Mouse (Mus musculus) MEL (cell line): ENCODE measurements around the gene Lgr5.

Experiments used
- CHD1 ChIP-seq: IDR thresholded peaks from 2 replicates; pipeline ENCODE4 v1.6.1; 2012; ENCODE audit warnings: low read depth, mild to moderate bottlenecking, inconsistent platforms, low read length, improper control_type of control experiment
- CTCF ChIP-seq, 3 experiments: IDR thresholded peaks in 2 of 3; conservative IDR thresholded peaks in 1 of 3; 2 replicates each; pipeline ENCODE4 v1.5.1; 2011 to 2012; ENCODE audit warnings: low read length in 3 of 3, low read depth in 2 of 3, mild to moderate bottlenecking in 2 of 3, improper control_type of control experiment in 1 of 3, inconsistent platforms in 1 of 3, mixed read lengths in 1 of 3, moderate library complexity in 1 of 3; ENCODE audit not compliant: control insufficient read depth in 1 of 3, insufficient read depth in 1 of 3, poor library complexity in 1 of 3, severe bottlenecking in 1 of 3
- EP300 ChIP-seq, 2 experiments: IDR thresholded peaks; 2 replicates each; pipeline ENCODE4 v1.6.1; 2011; ENCODE audit warnings: improper control_type of control experiment in 2 of 2, low read length in 2 of 2, low read depth in 1 of 2, mild to moderate bottlenecking in 1 of 2
- HCFC1 ChIP-seq: IDR thresholded peaks from 2 replicates; pipeline ENCODE4 v1.6.1; 2012; ENCODE audit warnings: low read depth, mild to moderate bottlenecking, inconsistent platforms, low read length, improper control_type of control experiment, moderate library complexity
- KAT2A ChIP-seq: conservative IDR thresholded peaks from 2 replicates; pipeline ENCODE4 v1.6.1; 2012; ENCODE audit warnings: low read depth, low read length, improper control_type of control experiment, inconsistent platforms
- MAZ ChIP-seq: IDR thresholded peaks from 2 replicates; pipeline ENCODE4 v1.6.1; 2012; ENCODE audit warnings: low read depth, mild to moderate bottlenecking, inconsistent platforms, low read length, improper control_type of control experiment
- MEF2A ChIP-seq: IDR thresholded peaks from 2 replicates; pipeline ENCODE4 v1.6.1; 2014; ENCODE audit warnings: low read depth, mild to moderate bottlenecking, inconsistent platforms, low read length, improper control_type of control experiment; ENCODE audit not compliant: poor library complexity, insufficient replicate concordance, severe bottlenecking; ENCODE audit errors: extremely low read depth
- POLR2A ChIP-seq, 2 experiments: IDR thresholded peaks; 2 replicates each; pipeline ENCODE4 v1.6.1; 2011 to 2012; ENCODE audit warnings: low read length in 2 of 2, mild to moderate bottlenecking in 2 of 2, control low read depth in 1 of 2, improper control_type of control experiment in 1 of 2, low read depth in 1 of 2, moderate library complexity in 1 of 2; ENCODE audit not compliant: control insufficient read depth in 1 of 2, insufficient read depth in 1 of 2, poor library complexity in 1 of 2
- SIN3A ChIP-seq: IDR thresholded peaks from 2 replicates; pipeline ENCODE4 v1.6.1; 2012; ENCODE audit warnings: low read length, improper control_type of control experiment, inconsistent platforms
- TAL1 ChIP-seq: IDR thresholded peaks from 2 replicates; pipeline ENCODE4 v1.6.1; 2012; ENCODE audit warnings: mild to moderate bottlenecking, inconsistent platforms, low read length, moderate library complexity, mixed read lengths
- TBP ChIP-seq: IDR thresholded peaks from 2 replicates; pipeline ENCODE4 v1.8.0; 2011; ENCODE audit warnings: low read depth, low read length, improper control_type of control experiment
- TCF12 ChIP-seq: IDR thresholded peaks from 2 replicates; pipeline ENCODE4 v1.6.1; 2014; ENCODE audit warnings: low read depth, mild to moderate bottlenecking, inconsistent platforms, low read length, improper control_type of control experiment, moderate library complexity
- ZC3H11A ChIP-seq: IDR thresholded peaks from 2 replicates; pipeline ENCODE4 v1.6.1; 2012; ENCODE audit warnings: low read depth, mild to moderate bottlenecking, inconsistent platforms, low read length, improper control_type of control experiment
- ZNF384 ChIP-seq: IDR thresholded peaks from 2 replicates; pipeline ENCODE4 v1.6.1; 2012; ENCODE audit warnings: low read depth, mild to moderate bottlenecking, inconsistent platforms, low read length, improper control_type of control experiment

- TF ChIP-seq MEF2A (no peak), EP300 (IDR thresholded peaks at IDR 0.05; ENCODE audit: low read depth in 1 of 2, low read length in 2 of 2) (no peak), CHD1 (no peak), ZC3H11A (no peak), ZNF384 (no peak), SIN3A (no peak), MAZ (no peak), CTCF (IDR thresholded peaks at IDR 0.05 in 2 of 3, conservative IDR thresholded peaks at IDR 0.05 in 1 of 3; ENCODE audit: control insufficient read depth in 1 of 3, insufficient read depth in 1 of 3, low read depth in 2 of 3, low read length in 3 of 3, poor library complexity in 1 of 3, severe bottlenecking in 1 of 3) (no peak), TBP (no peak), POLR2A (IDR thresholded peaks at IDR 0.05; ENCODE audit: control insufficient read depth in 1 of 2, insufficient read depth in 1 of 2, low read depth in 1 of 2, low read length in 2 of 2, poor library complexity in 1 of 2) (no peak), KAT2A (no peak), TCF12 (peak; percentile 23; the same call in 1 of the 2 replicates), TAL1 (no peak), HCFC1 (no peak)
Measured at GRCm38 (mm10) chr10:115561136-115561880, 26.3 kb downstream of the Lgr5 start.
